Mouse (Mus musculus): ENCODE results near the gene Tmem42. TPM values are rescaled to one million over a fixed set of nuclear protein-coding genes. Genes with fewer than 3 reads are reported as not detected.

The Tmem42 gene
- polyA plus RNA-seq, 1 experiment from 2014 or later = 23.3 TPM

DNA sequence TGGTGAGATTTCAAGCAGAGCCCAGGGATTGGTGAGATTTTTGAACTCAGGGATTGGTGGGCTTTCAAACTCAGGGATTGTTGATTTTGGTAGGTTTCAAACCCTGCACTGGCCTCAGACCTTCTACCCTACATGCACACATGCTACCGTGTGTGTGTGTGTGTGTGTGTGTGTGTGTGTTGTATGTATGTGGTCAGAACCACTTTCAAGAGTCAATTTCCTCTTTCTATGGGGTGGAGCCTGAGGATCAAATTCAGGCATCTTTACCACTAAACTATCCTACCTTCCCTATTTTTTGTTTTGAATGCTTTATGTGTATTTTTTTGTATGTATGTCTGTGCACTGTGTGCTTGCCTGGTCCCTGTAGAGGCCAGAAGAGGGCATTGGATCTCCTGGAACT, 26.5 kb downstream of the Tmem42 start:
- H3K4me1 ChIP-seq (replicated peaks; ENCODE audit: control insufficient read depth, insufficient read depth, low read length) = no peaks in the 10 kb centered on the region
- whole genome bisulfite sequencing = 92% methylated on average over 1 of the region's 1 CpGs
- H3K4me2 ChIP-seq (ENCODE audit: low read length) = no peak overlapping the region
- H3K27ac ChIP-seq (ENCODE audit: low read length) = no peak overlapping the region
- H3K4me3 ChIP-seq (replicated peaks; ENCODE audit: low read length) = no peak overlapping the region
- no peaks in the 10 kb centered on the region for H3K9me3 ChIP-seq (ENCODE audit: control insufficient read depth, low read length)
- no peaks in the 10 kb centered on the region for H3K27me3 ChIP-seq (replicated peaks; ENCODE audit: control insufficient read depth, insufficient read depth, low read length)
- no peak for ATAC-seq
- no peaks in the 10 kb centered on the region for H3K36me3 ChIP-seq (ENCODE audit: control insufficient read depth, insufficient read depth)
- no peak overlapping the region for H3K9ac ChIP-seq (replicated peaks; ENCODE audit: low read depth, low read length)

DNA sequence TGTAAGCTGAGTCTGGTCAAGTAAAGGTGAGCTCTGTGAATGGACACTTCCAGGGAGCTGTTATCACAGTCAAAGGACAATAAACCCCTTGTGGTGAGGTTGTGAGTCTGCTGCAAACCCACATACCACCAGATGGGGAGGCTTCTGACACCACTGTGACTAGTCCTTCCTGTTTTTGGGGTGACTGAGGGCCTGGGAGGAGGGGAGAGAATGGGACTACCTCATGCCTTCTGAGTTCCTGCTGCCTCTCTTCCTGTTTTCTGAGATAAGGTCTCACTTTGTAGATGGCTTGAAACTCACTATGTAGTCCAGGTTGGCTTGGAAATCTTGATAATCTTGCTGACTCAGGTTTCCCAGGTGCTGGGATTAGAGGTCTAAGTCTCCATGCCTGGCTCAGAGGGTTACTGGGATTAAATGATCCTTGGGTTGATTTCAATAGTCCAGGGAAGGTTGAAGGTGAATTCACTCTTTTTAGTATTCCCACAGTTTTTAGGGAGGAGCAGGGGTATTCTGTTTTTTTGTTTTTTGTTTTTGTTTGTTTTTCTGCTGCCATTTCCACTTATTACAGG, 37.7 kb downstream of the Tmem42 start:
- H3K4me3 ChIP-seq (replicated peaks; ENCODE audit: low read length) = no peak overlapping the region
- ATAC-seq = no peak
- no peak overlapping the region for H3K4me2 ChIP-seq (ENCODE audit: low read length)
- no peaks in the 10 kb centered on the region for H3K9me3 ChIP-seq (ENCODE audit: control insufficient read depth, low read length)
- H3K27me3 ChIP-seq (replicated peaks; ENCODE audit: control insufficient read depth, insufficient read depth, low read length) = no peaks in the 10 kb centered on the region
- H3K36me3 ChIP-seq (ENCODE audit: control insufficient read depth, insufficient read depth) = no peaks in the 10 kb centered on the region
- H3K27ac ChIP-seq (ENCODE audit: low read length) = no peak overlapping the region
- H3K9ac ChIP-seq (replicated peaks; ENCODE audit: low read depth, low read length) = no peak overlapping the region
- no peaks in the 10 kb centered on the region for H3K4me1 ChIP-seq (replicated peaks; ENCODE audit: control insufficient read depth, insufficient read depth, low read length)

DNA sequence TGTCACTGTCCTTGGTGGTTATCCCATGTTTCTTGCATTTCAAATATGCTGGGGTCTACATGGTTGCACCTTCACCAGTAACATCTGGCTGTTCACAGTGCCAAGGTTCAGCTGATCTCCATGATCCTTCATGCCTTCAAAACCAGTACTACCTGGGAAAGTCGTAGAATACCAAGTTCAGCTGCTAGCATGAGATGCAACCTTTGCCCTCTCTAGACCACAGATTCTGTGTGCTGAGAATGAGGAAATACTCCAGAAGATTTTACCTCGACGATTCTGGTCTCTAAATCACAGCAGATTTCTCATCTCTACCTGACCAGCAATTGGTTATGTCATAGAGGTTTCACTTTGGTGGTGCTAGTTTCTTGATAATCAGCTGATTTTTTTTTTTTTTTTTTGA, 39.0 kb downstream of the Tmem42 start:
- H3K36me3 ChIP-seq (ENCODE audit: control insufficient read depth, insufficient read depth) = no peaks in the 10 kb centered on the region
- H3K4me2 ChIP-seq (ENCODE audit: low read length) = no peak overlapping the region
- no peak overlapping the region for H3K9ac ChIP-seq (replicated peaks; ENCODE audit: low read depth, low read length)
- H3K4me1 ChIP-seq (replicated peaks; ENCODE audit: control insufficient read depth, insufficient read depth, low read length) = no peaks in the 10 kb centered on the region
- H3K27me3 ChIP-seq (replicated peaks; ENCODE audit: control insufficient read depth, insufficient read depth, low read length) = no peaks in the 10 kb centered on the region
- no peaks in the 10 kb centered on the region for H3K9me3 ChIP-seq (ENCODE audit: control insufficient read depth, low read length)
- no peak for ATAC-seq
- H3K4me3 ChIP-seq (replicated peaks; ENCODE audit: low read length) = no peak overlapping the region
- 92% methylated on average over 3 of the region's 3 CpGs for WGBS
- no peak overlapping the region for H3K27ac ChIP-seq (ENCODE audit: low read length)

Other genes with a start within 250 kb of the Tmem42 start
- 7.8 and 9.3 TPM in 2 replicates for gene Tcaim, start 215.8 kb upstream of the Tmem42 start, polyA plus RNA-seq (2015; fragmentation: Nextera tagmentation; extraction: Ambion mirVana)
- 0.99 TPM in 1 of 2 replicates, not detected in the other for gene Gm35549, start 177.3 kb upstream of the Tmem42 start, polyA plus RNA-seq (2015; fragmentation: Nextera tagmentation; extraction: Ambion mirVana)
- 132 and 142 TPM in 2 replicates for gene Zfp445, start 155.3 kb upstream of the Tmem42 start, polyA plus RNA-seq (2015; fragmentation: Nextera tagmentation; extraction: Ambion mirVana)
- gene Zkscan7, start 135.6 kb upstream of the Tmem42 start, polyA plus RNA-seq (2015; fragmentation: Nextera tagmentation; extraction: Ambion mirVana) = 3.2 and 5.8 TPM in 2 replicates
- gene Zfp105, start 98.3 kb upstream of the Tmem42 start, polyA plus RNA-seq (2015; fragmentation: Nextera tagmentation; extraction: Ambion mirVana) = 20.8 and 23.1 TPM in 2 replicates
- 32.9 and 34.0 TPM in 2 replicates for gene 1110059G10Rik, start 70.3 kb upstream of the Tmem42 start, polyA plus RNA-seq (2015; fragmentation: Nextera tagmentation; extraction: Ambion mirVana)
- gene Kif15, start 70.3 kb upstream of the Tmem42 start, polyA plus RNA-seq (2015; fragmentation: Nextera tagmentation; extraction: Ambion mirVana) = 26.1 and 26.8 TPM in 2 replicates
- 0.35 and 0.73 TPM in 2 replicates for gene Tgm4, start 13.4 kb downstream of the Tmem42 start, polyA plus RNA-seq (2015; fragmentation: Nextera tagmentation; extraction: Ambion mirVana)
- gene Zdhhc3, start 91.9 kb downstream of the Tmem42 start, polyA plus RNA-seq (2015; fragmentation: Nextera tagmentation; extraction: Ambion mirVana) = 82.1 and 90.0 TPM in 2 replicates
- gene Exosc7, start 91.9 kb downstream of the Tmem42 start, polyA plus RNA-seq (2015; fragmentation: Nextera tagmentation; extraction: Ambion mirVana) = 95.7 and 97.8 TPM in 2 replicates
- gene Clec3b, start 129.6 kb downstream of the Tmem42 start, polyA plus RNA-seq (2015; fragmentation: Nextera tagmentation; extraction: Ambion mirVana) = 0.35 and 0.76 TPM in 2 replicates
- gene Cdcp1, start 194.7 kb downstream of the Tmem42 start, polyA plus RNA-seq (2015; fragmentation: Nextera tagmentation; extraction: Ambion mirVana) = 0.14 TPM in 2 replicates
- gene Tmem158, start 239.4 kb downstream of the Tmem42 start, polyA plus RNA-seq (2015; fragmentation: Nextera tagmentation; extraction: Ambion mirVana) = 29.0 TPM in 2 replicates

Measured in forebrain, embryonic 16.5 days (tissue).